Mouse (Mus musculus) hindbrain, embryonic 14.5 days (tissue): ENCODE data around the gene Mrpl9. TPM values are rescaled to one million over a fixed set of nuclear protein-coding genes. Genes with fewer than 3 reads are reported as not detected.

ENCODE experiments used
- ATAC-seq: fragments of 200-750 bp; cut with Nextera tagmentation; 2 replicates; pipeline ENCODE4 v1.8.0; 2017; ENCODE audit warnings: moderate number of reproducible peaks, mild to moderate bottlenecking, moderate TSS enrichment, moderate library complexity; ENCODE audit not compliant: low FRiP score
- DNase-seq: peaks from one replicate; pipeline ENCODE4 v3.0.0-alpha.2; 2015; ENCODE audit warnings: low spot score
- H3K27ac ChIP-seq: fragments of 300-500 bp; sonication (generic); 2 replicates; pipeline ENCODE4 v1.5.1; 2014; ENCODE audit warnings: mild to moderate bottlenecking, moderate library complexity
- H3K27me3 ChIP-seq: fragments of 300-500 bp; sonication (generic); 2 replicates; pipeline ENCODE4 v1.6.1; 2014; ENCODE audit warnings: mild to moderate bottlenecking, low read length, mixed read lengths; ENCODE audit not compliant: control insufficient read depth, insufficient read depth
- H3K36me3 ChIP-seq: fragments of 300-500 bp; sonication (generic); replicated peaks from 2 replicates; pipeline ENCODE4 v1.6.1; 2014; ENCODE audit not compliant: control insufficient read depth, insufficient read depth
- H3K4me1 ChIP-seq: fragments of 300-500 bp; sonication (generic); replicated peaks from 2 replicates; pipeline ENCODE4 v1.6.1; 2014; ENCODE audit warnings: antibody characterized with exemption, low read length, mixed read lengths; ENCODE audit not compliant: control insufficient read depth, insufficient read depth
- H3K4me2 ChIP-seq: fragments of 300-500 bp; sonication (generic); replicated peaks from 2 replicates; pipeline ENCODE4 v1.6.1; 2014; ENCODE audit warnings: mild to moderate bottlenecking, moderate library complexity
- H3K4me3 ChIP-seq: fragments of 300-500 bp; sonication (generic); replicated peaks from 2 replicates; pipeline ENCODE4 v1.5.1; 2014; ENCODE audit warnings: mild to moderate bottlenecking, low read length
- H3K9ac ChIP-seq: fragments of 300-500 bp; sonication (generic); 2 replicates; pipeline ENCODE4 v1.6.1; 2014
- H3K9me3 ChIP-seq: fragments of 300-500 bp; sonication (generic); 2 replicates; pipeline ENCODE4 v1.6.1; 2016; ENCODE audit warnings: low read length; ENCODE audit not compliant: control insufficient read depth
- WGBS: fragments of 180-500 bp; shearing (Covaris S2); extraction: QIAGEN DNeasy Blood & Tissue Kit; methylation state at CpG from one replicate; pipeline ENCODE4 v1.1.7; 2014; 5-methylcytosine and 5-hydroxymethylcytosine counted together
- polyA plus RNA-seq: library from polyadenylated mRNA; unstranded; fragments of >200 nt; fragmentation: Nextera tagmentation; extraction: Ambion mirVana; gene quantifications from 2 replicates; pipeline ENCODE4 v1.2.1, GENCODE M21; 2014

Mrpl9 gene
- polyA plus RNA-seq, 1 experiment from 2014 or later = 59.9 TPM

- H3K4me2 ChIP-seq = peak overlapping the region; percentile 74
- peaks cover 41% of the 10 kb centered on the region for H3K4me1 ChIP-seq
- H3K4me3 ChIP-seq = no peak overlapping the region; the same call in 1 of the 2 replicates
- H3K27ac ChIP-seq = peak overlapping the region; percentile 95
- peaks cover 9% of the 10 kb centered on the region for H3K36me3 ChIP-seq
- no peaks in the 10 kb centered on the region for H3K27me3 ChIP-seq
- WGBS = 61% methylated on average over 8 of the region's 8 CpGs
- peak overlapping the region; percentile 31; the same call in 1 of the 2 replicates for H3K9ac ChIP-seq
- no peak for ATAC-seq
- no peaks in the 10 kb centered on the region for H3K9me3 ChIP-seq
- no peak for DNase-seq
Observed at GRCm38 (mm10) chr3:94476301-94477035, 33.4 kb downstream of the Mrpl9 start.

- Histone ChIP-seq H3K9me3 (no peaks in the 10 kb centered on the region), H3K27ac (peak overlapping the region; percentile 95), H3K27me3 (no peaks in the 10 kb centered on the region), H3K4me2 (peak overlapping the region; percentile 74), H3K4me1 (peaks cover 49% of the 10 kb centered on the region), H3K9ac (peak overlapping the region; percentile 97), H3K4me3 (peak overlapping the region; percentile 77), H3K36me3 (peaks cover 18% of the 10 kb centered on the region)
- DNase-seq (peak; percentile 31), ATAC-seq (peak; percentile 1)
- WGBS = 22% methylated on average over 4 of the region's 4 CpGs
Observed at GRCm38 (mm10) chr3:94477444-94477843, 34.3 kb downstream of the Mrpl9 start.

- DNase-seq (peak; percentile 80), ATAC-seq (peak; percentile 94)
- peak within 1 kb of the TSS; percentile 74 for H3K4me2 ChIP-seq
- H3K27me3 ChIP-seq = no peaks in the 10 kb centered on the region
- H3K9ac ChIP-seq = peak within 1 kb of the TSS; percentile 97
- no peaks in the 10 kb centered on the region for H3K9me3 ChIP-seq
- under 1% methylated on average over 14 of the region's 14 CpGs for WGBS
- peaks cover 48% of the 10 kb centered on the region for H3K4me1 ChIP-seq
- peak within 1 kb of the TSS; percentile 95 for H3K27ac ChIP-seq
- peak within 1 kb of the TSS; percentile 77 for H3K4me3 ChIP-seq
- peaks cover 20% of the 10 kb centered on the region for H3K36me3 ChIP-seq
Observed at GRCm38 (mm10) chr3:94477981-94478422, 34.9 kb downstream of the Mrpl9 start, which contains the start of gene Celf3. TSS of gene Celf3 (plus strand) at chr3:94478295.

GRCm38 (mm10) chr3:94478591-94479169 lies 35.6 kb downstream of the Mrpl9 start:
- H3K27ac ChIP-seq = peak overlapping the region; percentile 95
- ATAC-seq (peak; percentile 12), DNase-seq (no peak)
- H3K36me3 ChIP-seq = peaks cover 24% of the 10 kb centered on the region
- peaks cover 54% of the 10 kb centered on the region for H3K4me1 ChIP-seq
- H3K9ac ChIP-seq = peak overlapping the region; percentile 97
- no peaks in the 10 kb centered on the region for H3K27me3 ChIP-seq
- H3K4me2 ChIP-seq = peak overlapping the region; percentile 74
- peak overlapping the region; percentile 77 for H3K4me3 ChIP-seq
- WGBS = 2% methylated on average over 9 of the region's 9 CpGs
- no peaks in the 10 kb centered on the region for H3K9me3 ChIP-seq

GRCm38 (mm10) chr3:94479564-94479963 lies 36.4 kb downstream of the Mrpl9 start:
- H3K4me2 ChIP-seq = peak overlapping the region; percentile 74
- H3K9me3 ChIP-seq = no peaks in the 10 kb centered on the region
- H3K9ac ChIP-seq = peak overlapping the region; percentile 97
- peak overlapping the region; percentile 77 for H3K4me3 ChIP-seq
- WGBS = 7% methylated on average over 11 of the region's 11 CpGs
- DNase-seq = peak; percentile 37
- peaks cover 27% of the 10 kb centered on the region for H3K36me3 ChIP-seq
- no peaks in the 10 kb centered on the region for H3K27me3 ChIP-seq
- peak overlapping the region; percentile 95 for H3K27ac ChIP-seq
- H3K4me1 ChIP-seq = peaks cover 62% of the 10 kb centered on the region
- ATAC-seq = no peak

- WGBS = 10% methylated on average over 16 of the region's 16 CpGs
- peaks cover 35% of the 10 kb centered on the region for H3K36me3 ChIP-seq
- H3K27ac ChIP-seq = peak within 1 kb of the TSS; percentile 95
- no peak for ATAC-seq
- H3K4me1 ChIP-seq = peaks cover 71% of the 10 kb centered on the region
- peak within 1 kb of the TSS; percentile 74 for H3K4me2 ChIP-seq
- H3K4me3 ChIP-seq = peak within 1 kb of the TSS; percentile 77
- H3K27me3 ChIP-seq = no peaks in the 10 kb centered on the region
- DNase-seq = no peak
- no peaks in the 10 kb centered on the region for H3K9me3 ChIP-seq
- peak within 1 kb of the TSS; percentile 97 for H3K9ac ChIP-seq
Observed at GRCm38 (mm10) chr3:94480291-94480884, 37.3 kb downstream of the Mrpl9 start, which contains the start of gene Riiad1. TSS of gene Riiad1 (minus strand) at chr3:94480341.

- DNase-seq = no peak
- peaks cover 80% of the 10 kb centered on the region for H3K4me1 ChIP-seq
- H3K27ac ChIP-seq = no peak overlapping the region
- H3K27me3 ChIP-seq = no peaks in the 10 kb centered on the region
- H3K4me3 ChIP-seq = no peak overlapping the region
- WGBS = 69% methylated on average over 4 of the region's 4 CpGs
- H3K4me2 ChIP-seq = peak overlapping the region; percentile 74; the same call in 1 of the 2 replicates
- H3K9me3 ChIP-seq = no peaks in the 10 kb centered on the region
- ATAC-seq = no peak
- H3K9ac ChIP-seq = no peak overlapping the region
- H3K36me3 ChIP-seq = peaks cover 46% of the 10 kb centered on the region
Observed at GRCm38 (mm10) chr3:94481429-94481828, 38.3 kb downstream of the Mrpl9 start.

- peak overlapping the region; percentile 50 for H3K4me2 ChIP-seq
- 81% methylated on average over 17 of the region's 17 CpGs for WGBS
- peak overlapping the region; percentile 56; the same call in 1 of the 2 replicates for H3K9ac ChIP-seq
- no peaks in the 10 kb centered on the region for H3K9me3 ChIP-seq
- no peak for DNase-seq
- ATAC-seq = no peak
- peak overlapping the region; percentile 90 for H3K27ac ChIP-seq
- H3K4me3 ChIP-seq = no peak overlapping the region
- H3K36me3 ChIP-seq = peaks cover 60% of the 10 kb centered on the region
- no peaks in the 10 kb centered on the region for H3K27me3 ChIP-seq
- H3K4me1 ChIP-seq = peaks cover 72% of the 10 kb centered on the region
Observed at GRCm38 (mm10) chr3:94482764-94483385, 39.8 kb downstream of the Mrpl9 start.
